Mouse (Mus musculus): Measurements from ENCODE around the gene Filip1. TPM values are rescaled to one million over a fixed set of nuclear protein-coding genes. Genes with fewer than 3 reads are reported as not detected.

The Filip1 gene
- polyA plus RNA-seq, 2 experiments: 0.29 to 0.37 TPM

- no peak for DNase-seq (ENCODE audit: low read depth in 3 of 3, low spot score in 3 of 3)
- Histone ChIP-seq H3K36me3 (replicated peaks; ENCODE audit: control insufficient read depth, insufficient read depth, low read depth) (no peaks in the 10 kb centered on the region), H3K4me2 (ENCODE audit: low read depth) (no peak overlapping the region), H3K4me1 (replicated peaks; ENCODE audit: control insufficient read depth in 2 of 2, insufficient read depth in 2 of 2, low read length in 1 of 2) (no peaks in the 10 kb centered on the region), H3K9ac (replicated peaks) (no peak overlapping the region), H3K9me3 (ENCODE audit: control insufficient read depth, low read length) (no peaks in the 10 kb centered on the region), H3K27ac (no peak overlapping the region), H3K27me3 (ENCODE audit: control insufficient read depth, insufficient read depth, low read length) (no peaks in the 10 kb centered on the region), H3K4me3 (ENCODE audit: insufficient read depth in 1 of 2, low read depth in 2 of 2, low read length in 2 of 2) (no peak overlapping the region)
- no peak for ATAC-seq (ENCODE audit: insufficient read depth)
- 56% methylated on average over 8 of the region's 8 CpGs for WGBS (ENCODE audit: insufficient replicate concordance)
- TF ChIP-seq EP300 (IDR thresholded peaks at IDR 0.05; ENCODE audit: low read depth) (no peak), CTCF (IDR thresholded peaks at IDR 0.05; ENCODE audit: low read depth) (no peak)
Measured at GRCm38 (mm10) chr9:80022821-80023220, 10.2 kb upstream of the Filip1 start.

DNA sequence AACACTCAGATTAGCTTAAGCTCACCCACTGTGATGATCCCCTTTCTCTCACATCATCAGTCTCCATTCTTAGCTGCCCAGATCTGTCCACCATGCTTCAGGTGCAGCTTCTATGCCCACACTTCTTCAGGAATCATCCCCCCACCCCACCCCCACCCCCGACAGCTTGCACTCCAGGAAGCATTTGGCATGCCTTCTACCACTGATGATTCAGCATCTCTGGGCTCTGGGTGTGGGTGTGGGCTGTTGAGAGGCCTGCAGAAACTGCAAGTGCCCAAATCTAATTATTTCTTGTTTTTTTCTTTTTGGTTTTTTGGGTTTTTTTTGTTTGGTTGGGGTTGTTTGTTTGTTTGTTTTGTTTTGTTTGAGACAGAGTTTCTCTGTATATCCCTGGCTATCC is 9.0 kb upstream of the Filip1 start:
- Histone ChIP-seq H3K4me1 (replicated peaks; ENCODE audit: control insufficient read depth in 2 of 2, insufficient read depth in 2 of 2, low read length in 1 of 2) (no peaks in the 10 kb centered on the region), H3K9ac (replicated peaks) (no peak overlapping the region), H3K27me3 (ENCODE audit: control insufficient read depth, insufficient read depth, low read length) (no peaks in the 10 kb centered on the region), H3K4me2 (ENCODE audit: low read depth) (no peak overlapping the region), H3K4me3 (ENCODE audit: insufficient read depth in 1 of 2, low read depth in 2 of 2, low read length in 2 of 2) (no peak overlapping the region), H3K9me3 (ENCODE audit: control insufficient read depth, low read length) (no peaks in the 10 kb centered on the region), H3K27ac (no peak overlapping the region), H3K36me3 (replicated peaks; ENCODE audit: control insufficient read depth, insufficient read depth, low read depth) (no peaks in the 10 kb centered on the region)
- DNase-seq (ENCODE audit: low read depth in 3 of 3, low spot score in 3 of 3): no peak
- TF ChIP-seq EP300 (IDR thresholded peaks at IDR 0.05; ENCODE audit: low read depth) (no peak), CTCF (IDR thresholded peaks at IDR 0.05; ENCODE audit: low read depth) (no peak)
- WGBS (ENCODE audit: insufficient replicate concordance): 9% methylated on average over 1 of the region's 1 CpGs
- ATAC-seq (ENCODE audit: insufficient read depth): no peak

DNA sequence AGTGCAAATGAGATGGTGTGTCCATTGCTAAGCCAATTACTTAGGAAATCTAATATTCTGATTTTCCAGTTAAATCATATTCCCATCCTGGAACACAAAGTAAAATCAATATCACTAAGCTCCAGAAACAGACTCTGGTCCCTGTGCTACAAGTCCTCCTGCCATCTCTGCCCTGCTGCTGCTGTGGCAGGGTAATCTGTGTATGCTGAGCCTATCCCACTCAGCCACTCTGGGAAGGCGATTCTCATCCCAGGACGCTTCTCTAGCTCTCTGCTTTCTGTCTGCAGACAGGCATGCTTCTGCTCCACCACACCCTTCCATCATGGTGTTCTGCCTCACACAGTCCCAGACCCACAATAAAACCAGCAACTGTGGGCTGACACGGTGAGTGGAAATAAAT is 7.8 kb upstream of the Filip1 start:
- H3K9ac ChIP-seq (replicated peaks): no peak overlapping the region
- H3K4me3 ChIP-seq (ENCODE audit: insufficient read depth in 1 of 2, low read depth in 2 of 2, low read length in 2 of 2): no peak overlapping the region
- H3K36me3 ChIP-seq (replicated peaks; ENCODE audit: control insufficient read depth, insufficient read depth, low read depth): no peaks in the 10 kb centered on the region
- no peak for ATAC-seq (ENCODE audit: insufficient read depth)
- H3K9me3 ChIP-seq (ENCODE audit: control insufficient read depth, low read length): no peaks in the 10 kb centered on the region
- no peak overlapping the region for H3K27ac ChIP-seq
- no peaks in the 10 kb centered on the region for H3K4me1 ChIP-seq (replicated peaks; ENCODE audit: control insufficient read depth in 2 of 2, insufficient read depth in 2 of 2, low read length in 1 of 2)
- H3K4me2 ChIP-seq (ENCODE audit: low read depth): no peak overlapping the region
- no peak for DNase-seq (ENCODE audit: low read depth in 3 of 3, low spot score in 3 of 3)
- TF ChIP-seq EP300 (IDR thresholded peaks at IDR 0.05; ENCODE audit: low read depth) (no peak), CTCF (IDR thresholded peaks at IDR 0.05; ENCODE audit: low read depth) (no peak)
- H3K27me3 ChIP-seq (ENCODE audit: control insufficient read depth, insufficient read depth, low read length): no peaks in the 10 kb centered on the region
- WGBS (ENCODE audit: insufficient replicate concordance): 47% methylated on average over 3 of the region's 3 CpGs

DNA sequence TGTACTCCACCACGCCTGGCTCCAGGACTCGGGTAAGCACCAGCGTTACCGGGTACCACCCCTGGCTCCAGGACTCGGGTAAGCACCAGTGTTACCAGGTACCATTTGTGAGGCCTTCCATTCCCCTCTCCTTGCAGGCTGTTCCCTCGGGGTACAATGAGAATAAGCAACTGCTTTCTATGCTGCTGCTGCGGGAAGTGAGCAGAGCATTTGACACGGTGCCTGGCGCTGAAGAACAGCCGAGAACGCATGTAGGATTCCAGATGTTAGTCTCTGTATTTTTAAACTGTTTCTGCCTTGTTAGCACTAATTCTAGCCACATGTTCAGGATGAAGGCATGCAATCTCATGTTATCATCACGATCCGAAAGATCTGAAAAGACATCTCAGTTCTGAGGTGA is 635 bp downstream of the Filip1 start:
- TF ChIP-seq CTCF (IDR thresholded peaks at IDR 0.05; ENCODE audit: low read depth): no peak
- Histone ChIP-seq H3K9me3 (ENCODE audit: control insufficient read depth, low read length) (no peaks in the 10 kb centered on the region), H3K4me2 (ENCODE audit: low read depth) (no peak overlapping the region), H3K4me3 (ENCODE audit: insufficient read depth in 1 of 2, low read depth in 2 of 2, low read length in 2 of 2) (no peak overlapping the region), H3K4me1 (replicated peaks; ENCODE audit: control insufficient read depth in 2 of 2, insufficient read depth in 2 of 2, low read length in 1 of 2) (no peaks in the 10 kb centered on the region), H3K9ac (replicated peaks) (no peak overlapping the region), H3K27ac (no peak overlapping the region), H3K36me3 (replicated peaks; ENCODE audit: control insufficient read depth, insufficient read depth, low read depth) (no peaks in the 10 kb centered on the region), H3K27me3 (ENCODE audit: control insufficient read depth, insufficient read depth, low read length) (no peaks in the 10 kb centered on the region)
- DNase-seq (ENCODE audit: low read depth in 3 of 3, low spot score in 3 of 3): no peak
- no peak for ATAC-seq (ENCODE audit: insufficient read depth)
- WGBS (ENCODE audit: insufficient replicate concordance): 71% methylated on average over 13 of the region's 13 CpGs

GRCm38 (mm10) chr9:80002394-80003188 is 10.1 kb downstream of the Filip1 start:
- 45% methylated on average over 14 of the region's 14 CpGs for WGBS (ENCODE audit: insufficient replicate concordance)
- TF ChIP-seq EP300 (IDR thresholded peaks at IDR 0.05; ENCODE audit: low read depth): no peak
- TF ChIP-seq CTCF (IDR thresholded peaks at IDR 0.05; ENCODE audit: low read depth): peak; percentile 85
- Histone ChIP-seq H3K36me3 (replicated peaks; ENCODE audit: control insufficient read depth, insufficient read depth, low read depth) (no peaks in the 10 kb centered on the region), H3K9ac (replicated peaks) (no peak overlapping the region), H3K4me3 (ENCODE audit: insufficient read depth in 1 of 2, low read depth in 2 of 2, low read length in 2 of 2) (no peak overlapping the region), H3K27ac (no peak overlapping the region), H3K9me3 (ENCODE audit: control insufficient read depth, low read length) (no peaks in the 10 kb centered on the region), H3K4me2 (ENCODE audit: low read depth) (no peak overlapping the region), H3K27me3 (ENCODE audit: control insufficient read depth, insufficient read depth, low read length) (no peaks in the 10 kb centered on the region), H3K4me1 (replicated peaks; ENCODE audit: control insufficient read depth in 2 of 2, insufficient read depth in 2 of 2, low read length in 1 of 2) (no peaks in the 10 kb centered on the region)
- ATAC-seq (ENCODE audit: insufficient read depth) (no peak), DNase-seq (ENCODE audit: low read depth in 3 of 3, low spot score in 3 of 3) (peak; percentile 22 to 29 (median 26))
